ENCODE assay signal across 7 mouse cellular contexts in the genomic region with DNA sequence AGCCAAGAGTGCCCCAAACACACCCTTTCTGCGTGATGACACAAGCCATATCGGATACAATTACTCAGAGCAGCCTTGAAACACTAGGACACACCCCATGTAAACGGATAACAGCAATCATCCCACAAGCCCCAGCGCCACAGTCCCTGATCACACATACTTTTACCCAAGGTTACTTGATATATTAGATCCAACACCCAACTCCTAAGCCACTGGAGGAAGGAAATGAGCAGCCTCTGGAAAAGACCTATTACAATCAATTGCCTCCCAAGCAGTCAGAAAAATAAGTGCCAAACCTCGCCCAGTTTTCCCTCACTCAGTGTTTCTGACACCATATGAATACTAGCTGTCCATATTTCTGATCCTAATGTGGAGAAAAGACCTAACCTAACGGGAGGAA. TPM values are rescaled to one million over a fixed set of nuclear protein-coding genes. Genes with fewer than 3 reads are reported as not detected.
DNase-seq lines count a peak whose midpoint lies in the region; ATAC-seq and TF ChIP-seq lines count a peak whose summit lies in the region.

No protein-coding gene starts in this region.

- 79% methylated on average over 6 of the region's 6 CpGs for WGBS in neural tube, embryonic 12.5 days
- 60% methylated on average over 6 of the region's 6 CpGs for WGBS in embryonic facial prominence, embryonic 14.5 days
- 31% methylated on average over 6 of the region's 6 CpGs for WGBS in intestine, postnatal 0 days
- 76% methylated on average over 6 of the region's 6 CpGs for WGBS in neural tube, embryonic 15.5 days

- peak overlapping the region; percentile 91 for H3K4me2 ChIP-seq in neural tube, embryonic 12.5 days (replicated peaks)
- peak overlapping the region; percentile 69 for H3K4me2 ChIP-seq in embryonic facial prominence, embryonic 14.5 days (ENCODE audit: low read depth, low read length)
- H3K4me2 ChIP-seq in intestine, postnatal 0 days (replicated peaks; ENCODE audit: low read depth), result peak overlapping the region; percentile 80
- peak overlapping the region; percentile 85 for H3K4me2 ChIP-seq in neural tube, embryonic 15.5 days

- DNase-seq in neural tube, embryonic 10.5 days (ENCODE audit: extremely low spot score, low spot score), result no peak
- DNase-seq in embryonic facial prominence, embryonic 14.5 days (ENCODE audit: low spot score), result peak; percentile 23
- DNase-seq in testis, postnatal 10 days (ENCODE audit: low spot score), result no peak
- no peak for DNase-seq in urinary bladder, postnatal 25 days (ENCODE audit: low spot score)

- no peak overlapping the region for H3K9ac ChIP-seq in neural tube, embryonic 12.5 days
- peak overlapping the region; percentile 83; the same call in 1 of the 2 replicates for H3K9ac ChIP-seq in embryonic facial prominence, embryonic 14.5 days (ENCODE audit: low read depth, low read length)
- peak overlapping the region; percentile 83 for H3K9ac ChIP-seq in intestine, postnatal 0 days (ENCODE audit: low read depth, low read length)
- no peak overlapping the region for H3K9ac ChIP-seq in neural tube, embryonic 15.5 days (replicated peaks)

- no peaks in the 10 kb centered on the region for H3K36me3 ChIP-seq in neural tube, embryonic 12.5 days
- peaks cover 7% of the 10 kb centered on the region; the same call in 1 of the 2 replicates for H3K36me3 ChIP-seq in embryonic facial prominence, embryonic 14.5 days (ENCODE audit: control insufficient read depth, insufficient read depth, low read length)
- H3K36me3 ChIP-seq in intestine, postnatal 0 days (ENCODE audit: control insufficient read depth, insufficient read depth), result peaks cover 18% of the 10 kb centered on the region
- no peaks in the 10 kb centered on the region for H3K36me3 ChIP-seq in neural tube, embryonic 15.5 days

- H3K9me3 ChIP-seq in neural tube, embryonic 12.5 days, result no peaks in the 10 kb centered on the region
- no peaks in the 10 kb centered on the region for H3K9me3 ChIP-seq in embryonic facial prominence, embryonic 14.5 days (ENCODE audit: control insufficient read depth, low read length)
- no peaks in the 10 kb centered on the region for H3K9me3 ChIP-seq in intestine, postnatal 0 days (ENCODE audit: control insufficient read depth)
- H3K9me3 ChIP-seq in neural tube, embryonic 15.5 days (replicated peaks), result no peaks in the 10 kb centered on the region

- no peak for ATAC-seq in neural tube, embryonic 12.5 days (ENCODE audit: low FRiP score, low read depth)
- ATAC-seq in embryonic facial prominence, embryonic 14.5 days (ENCODE audit: low read depth), result peak; percentile 30; the same call in 1 of the 2 replicates
- peak; percentile 72 for ATAC-seq in intestine, postnatal 0 days
- no peak for ATAC-seq in neural tube, embryonic 15.5 days (ENCODE audit: low FRiP score)

- TF ChIP-seq CTCF in intestine, postnatal 0 days (IDR thresholded peaks at IDR 0.05; ENCODE audit: low read depth), result no peak

- no peaks in the 10 kb centered on the region for H3K27me3 ChIP-seq in neural tube, embryonic 12.5 days (replicated peaks)
- no peaks in the 10 kb centered on the region for H3K27me3 ChIP-seq in embryonic facial prominence, embryonic 14.5 days (replicated peaks; ENCODE audit: control insufficient read depth, insufficient read depth, low read length)
- no peaks in the 10 kb centered on the region for H3K27me3 ChIP-seq in intestine, postnatal 0 days (replicated peaks; ENCODE audit: control insufficient read depth, insufficient read depth, low read length)
- H3K27me3 ChIP-seq in neural tube, embryonic 15.5 days (replicated peaks), result no peaks in the 10 kb centered on the region; the same call in 1 of the 2 replicates

- H3K27ac ChIP-seq in neural tube, embryonic 12.5 days, result no peak overlapping the region
- H3K27ac ChIP-seq in embryonic facial prominence, embryonic 14.5 days (replicated peaks; ENCODE audit: low read depth, low read length), result no peak overlapping the region
- peak overlapping the region; percentile 95 for H3K27ac ChIP-seq in intestine, postnatal 0 days (ENCODE audit: low read depth, low read length)
- no peak overlapping the region for H3K27ac ChIP-seq in neural tube, embryonic 15.5 days (replicated peaks)

- H3K4me1 ChIP-seq in neural tube, embryonic 12.5 days, result no peaks in the 10 kb centered on the region
- peaks cover 9% of the 10 kb centered on the region; the same call in 1 of the 2 replicates for H3K4me1 ChIP-seq in embryonic facial prominence, embryonic 14.5 days (ENCODE audit: control insufficient read depth, insufficient read depth, low read length)
- H3K4me1 ChIP-seq in intestine, postnatal 0 days (replicated peaks; ENCODE audit: control insufficient read depth, insufficient read depth, low read length), result 0 out of 2 replicates have a peak, but pooled peaks cover 12% of the 10 kb centered on the region
- 0 out of 2 replicates have a peak, but pooled peaks cover 4% of the 10 kb centered on the region for H3K4me1 ChIP-seq in neural tube, embryonic 15.5 days

- no peak overlapping the region for H3K4me3 ChIP-seq in neural tube, embryonic 12.5 days
- peak overlapping the region; percentile 63 for H3K4me3 ChIP-seq in embryonic facial prominence, embryonic 14.5 days (ENCODE audit: low read depth, low read length)
- peak overlapping the region; percentile 82 for H3K4me3 ChIP-seq in intestine, postnatal 0 days (ENCODE audit: low read depth, low read length)
- peak overlapping the region; percentile 55; the same call in 1 of the 2 replicates for H3K4me3 ChIP-seq in neural tube, embryonic 15.5 days (replicated peaks)

RNA-seq across cellular contexts. Expression of gene Serpinb6c, which starts 29.2 kb away (rescaled TPM):
- 0.29 TPM in 2 replicates for polyA plus RNA-seq in neural tube, embryonic 12.5 days (2016; fragmentation: Nextera tagmentation; extraction: Ambion mirVana)
- 0.38 and 0.41 TPM in 2 replicates for polyA plus RNA-seq in embryonic facial prominence, embryonic 14.5 days (2014; fragmentation: Nextera tagmentation; extraction: Ambion mirVana)
- polyA plus RNA-seq in intestine, postnatal 0 days (2015; fragmentation: Nextera tagmentation; extraction: Ambion mirVana), result 0.09 TPM in 1 of 2 replicates, not detected in the other
- polyA plus RNA-seq in neural tube, embryonic 15.5 days (2015; fragmentation: Nextera tagmentation; extraction: Ambion mirVana), result 0.95 TPM in 2 replicates

RNA-seq across cellular contexts. Expression of gene Nqo2, which starts 29.7 kb away (rescaled TPM):
- polyA plus RNA-seq in neural tube, embryonic 12.5 days (2016; fragmentation: Nextera tagmentation; extraction: Ambion mirVana), result 13.9 and 18.9 TPM in 2 replicates
- polyA plus RNA-seq in embryonic facial prominence, embryonic 14.5 days (2014; fragmentation: Nextera tagmentation; extraction: Ambion mirVana), result 20.0 and 22.0 TPM in 2 replicates
- polyA plus RNA-seq in intestine, postnatal 0 days (2015; fragmentation: Nextera tagmentation; extraction: Ambion mirVana), result 27.5 and 28.0 TPM in 2 replicates
- 12.3 and 14.1 TPM in 2 replicates for polyA plus RNA-seq in neural tube, embryonic 15.5 days (2015; fragmentation: Nextera tagmentation; extraction: Ambion mirVana)

Comparison
In these comparisons a context has a peak if more than half of its experiments do, and no peak if none do; other contexts are left out.
1. ATAC-seq: peak in embryonic facial prominence, embryonic 14.5 days (single experiment) and intestine, postnatal 0 days (single experiment); none in neural tube, embryonic 12.5 days (single experiment) and neural tube, embryonic 15.5 days (single experiment).
2. H3K9ac ChIP-seq: peak in embryonic facial prominence, embryonic 14.5 days (single experiment) and intestine, postnatal 0 days (single experiment); none in neural tube, embryonic 12.5 days (single experiment) and neural tube, embryonic 15.5 days (single experiment).
3. Peak in every context shown above with its lines, with median percentiles within 50 percentile points of each other: H3K4me2 ChIP-seq.